Mouse (Mus musculus) cerebellum, adult 2 months (tissue): ENCODE data around the gene Otud7b. TPM values are rescaled to one million over a fixed set of nuclear protein-coding genes. Genes with fewer than 3 reads are reported as not detected.

ENCODE experiments used
- DNase-seq, 2 experiments: peaks; one replicate each; pipeline ENCODE4 v3.0.0; 2021
- H3K27ac ChIP-seq: fragments of 200-500 bp; 2 replicates; pipeline ENCODE4 v1.5.1; 2012; ENCODE audit warnings: low read length, control low read depth, inconsistent platforms; ENCODE audit not compliant: insufficient read depth
- H3K27me3 ChIP-seq: fragments of 200-500 bp; 2 replicates; pipeline ENCODE4 v1.6.1; 2012; ENCODE audit warnings: inconsistent platforms, mild to moderate bottlenecking, low read length, moderate library complexity; ENCODE audit not compliant: control insufficient read depth, insufficient read depth
- H3K4me1 ChIP-seq: fragments of 200-500 bp; 2 replicates; pipeline ENCODE4 v1.6.1; 2011; ENCODE audit warnings: low read length; ENCODE audit not compliant: control insufficient read depth, insufficient read depth
- H3K4me3 ChIP-seq: fragments of 200-500 bp; replicated peaks from 2 replicates; pipeline ENCODE3; 2011; ENCODE audit warnings: mild to moderate bottlenecking, low read depth, low read length, control low read depth; ENCODE audit not compliant: insufficient read depth
- CTCF ChIP-seq: fragments of 200-500 bp; IDR thresholded peaks from 2 replicates; pipeline ENCODE4 v1.5.1; 2011; ENCODE audit warnings: low read depth, mild to moderate bottlenecking, control low read depth, low read length, moderate library complexity, borderline replicate concordance; ENCODE audit not compliant: insufficient read depth
- POLR2A ChIP-seq: fragments of 200-500 bp; IDR thresholded peaks from 2 replicates; pipeline ENCODE4 v1.6.1; 2011; ENCODE audit warnings: low read length, control low read depth, borderline replicate concordance; ENCODE audit not compliant: insufficient read depth
- WGBS: fragments of 180-500 bp; shearing (Covaris S2); methylation state at CpG from one replicate; pipeline ENCODE4 v1.1.7; 2018; 5-methylcytosine and 5-hydroxymethylcytosine counted together
- polyA plus RNA-seq: library from polyadenylated mRNA; depleted of rRNA; stranded (reverse); fragments of >200 nt; gene quantifications from 2 replicates; pipeline ENCODE4 v1.2.3, GENCODE M21; 2012

Gene Otud7b
- polyA plus RNA-seq, 1 experiment: 30.0 TPM

- H3K27me3 ChIP-seq: no peaks in the 10 kb centered on the region
- TF ChIP-seq CTCF (no peak), POLR2A (no peak)
- DNase-seq: no peak
- no peak overlapping the region for H3K27ac ChIP-seq
- 71% methylated on average over 3 of the region's 3 CpGs for WGBS
- H3K4me1 ChIP-seq: no peaks in the 10 kb centered on the region
- no peak overlapping the region for H3K4me3 ChIP-seq
Measured at GRCm38 (mm10) chr3:96078711-96079110, 25.6 kb upstream of the Otud7b start.

GRCm38 (mm10) chr3:96081006-96081405 lies 23.3 kb upstream of the Otud7b start:
- DNase-seq: no peak
- H3K4me3 ChIP-seq: no peak overlapping the region
- H3K27ac ChIP-seq: no peak overlapping the region
- H3K27me3 ChIP-seq: no peaks in the 10 kb centered on the region
- TF ChIP-seq POLR2A: no peak
- peak; percentile 45; the same call in 1 of the 2 replicates for TF ChIP-seq CTCF
- no peaks in the 10 kb centered on the region for H3K4me1 ChIP-seq
- 71% methylated on average over 1 of the region's 1 CpGs for WGBS

GRCm38 (mm10) chr3:96081650-96082049 lies 22.7 kb upstream of the Otud7b start:
- 87% methylated on average over 4 of the region's 4 CpGs for WGBS
- H3K27ac ChIP-seq: no peak overlapping the region
- H3K4me3 ChIP-seq: no peak overlapping the region
- no peak for TF ChIP-seq CTCF
- no peak for TF ChIP-seq POLR2A
- H3K27me3 ChIP-seq: no peaks in the 10 kb centered on the region
- no peak for DNase-seq
- no peaks in the 10 kb centered on the region for H3K4me1 ChIP-seq

GRCm38 (mm10) chr3:96082100-96082499 lies 22.2 kb upstream of the Otud7b start:
- no peak for TF ChIP-seq POLR2A
- TF ChIP-seq CTCF: no peak
- Histone ChIP-seq H3K27me3 (no peaks in the 10 kb centered on the region), H3K27ac (no peak overlapping the region), H3K4me3 (no peak overlapping the region), H3K4me1 (no peaks in the 10 kb centered on the region)
- DNase-seq: no peak
- 80% methylated on average over 2 of the region's 2 CpGs for WGBS

- no peak overlapping the region for H3K4me3 ChIP-seq
- DNase-seq: no peak
- H3K27ac ChIP-seq: no peak overlapping the region
- WGBS: 66% methylated on average over 15 of the region's 15 CpGs
- TF ChIP-seq POLR2A (no peak), CTCF (no peak)
- no peaks in the 10 kb centered on the region for H3K27me3 ChIP-seq
- no peaks in the 10 kb centered on the region for H3K4me1 ChIP-seq
Measured at GRCm38 (mm10) chr3:96082714-96083508, 21.4 kb upstream of the Otud7b start.

- WGBS: 78% methylated on average over 10 of the region's 10 CpGs
- Histone ChIP-seq H3K27ac (no peak overlapping the region), H3K4me1 (no peaks in the 10 kb centered on the region), H3K4me3 (no peak overlapping the region), H3K27me3 (no peaks in the 10 kb centered on the region)
- TF ChIP-seq CTCF (no peak), POLR2A (no peak)
- DNase-seq: no peak
Measured at GRCm38 (mm10) chr3:96084146-96084755, 20.1 kb upstream of the Otud7b start.

- DNase-seq: no peak
- no peak for TF ChIP-seq CTCF
- no peak for TF ChIP-seq POLR2A
- Histone ChIP-seq H3K4me1 (no peaks in the 10 kb centered on the region), H3K27me3 (no peaks in the 10 kb centered on the region), H3K4me3 (no peak overlapping the region), H3K27ac (no peak overlapping the region)
- 65% methylated on average over 2 of the region's 2 CpGs for WGBS
Measured at GRCm38 (mm10) chr3:96087219-96087618, 17.1 kb upstream of the Otud7b start.

GRCm38 (mm10) chr3:96087801-96088200 lies 16.5 kb upstream of the Otud7b start:
- H3K4me3 ChIP-seq: no peak overlapping the region
- 78% methylated on average over 4 of the region's 4 CpGs for WGBS
- TF ChIP-seq CTCF: no peak
- TF ChIP-seq POLR2A: no peak
- DNase-seq: no peak
- H3K27me3 ChIP-seq: no peaks in the 10 kb centered on the region
- no peaks in the 10 kb centered on the region for H3K4me1 ChIP-seq
- no peak overlapping the region for H3K27ac ChIP-seq
